Mouse (Mus musculus): Measurements from ENCODE around the gene Mnd1.

Mnd1 gene

DNA sequence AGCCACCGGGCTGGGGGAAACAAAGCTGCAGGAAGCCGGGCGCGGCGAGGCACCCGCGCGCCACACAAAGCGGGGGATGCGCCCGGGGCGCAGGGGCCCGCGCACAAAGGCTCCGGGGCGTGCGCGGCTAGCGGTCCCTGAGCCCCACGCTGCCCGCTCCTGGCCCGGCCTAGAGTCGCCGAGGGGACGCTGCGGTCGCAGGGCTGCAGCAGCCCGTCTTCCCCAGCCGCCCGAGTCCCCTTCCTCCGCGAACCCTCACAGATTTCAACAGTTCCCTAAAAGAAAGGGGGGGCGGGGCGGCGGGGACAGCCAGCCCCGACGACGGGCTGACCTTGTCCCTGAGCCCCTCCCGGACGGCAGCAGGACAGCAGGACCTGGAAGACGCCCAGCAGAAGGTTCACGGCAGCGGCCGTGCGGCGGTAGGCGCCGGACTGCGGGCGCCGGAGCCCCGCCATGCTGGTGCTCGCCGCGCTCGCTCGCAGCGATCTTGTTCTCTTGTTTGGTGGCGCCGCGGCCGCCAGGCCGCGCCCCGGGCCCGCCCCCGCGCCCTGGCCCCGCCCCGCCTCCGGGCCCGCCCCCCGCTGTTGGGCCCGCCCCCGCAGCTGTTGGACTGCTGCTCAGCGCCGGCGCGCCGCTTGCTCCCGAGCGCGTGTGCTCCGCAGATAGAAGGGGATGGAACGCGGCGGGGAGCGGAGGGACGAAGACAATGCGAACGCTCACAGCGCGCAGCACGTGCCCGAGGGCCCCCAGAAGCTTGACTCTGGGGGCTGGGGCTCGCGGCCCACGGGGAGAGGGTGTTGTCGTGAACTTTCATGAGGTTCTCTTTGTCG is 115.7 kb downstream of the Mnd1 start, which contains the start of gene Tmem131l:
Gene Tmem131l (minus strand): TSS at position 530 of the 830 bp plus-strand sequence.
- peak; percentile 79 for DNase-seq

DNA sequence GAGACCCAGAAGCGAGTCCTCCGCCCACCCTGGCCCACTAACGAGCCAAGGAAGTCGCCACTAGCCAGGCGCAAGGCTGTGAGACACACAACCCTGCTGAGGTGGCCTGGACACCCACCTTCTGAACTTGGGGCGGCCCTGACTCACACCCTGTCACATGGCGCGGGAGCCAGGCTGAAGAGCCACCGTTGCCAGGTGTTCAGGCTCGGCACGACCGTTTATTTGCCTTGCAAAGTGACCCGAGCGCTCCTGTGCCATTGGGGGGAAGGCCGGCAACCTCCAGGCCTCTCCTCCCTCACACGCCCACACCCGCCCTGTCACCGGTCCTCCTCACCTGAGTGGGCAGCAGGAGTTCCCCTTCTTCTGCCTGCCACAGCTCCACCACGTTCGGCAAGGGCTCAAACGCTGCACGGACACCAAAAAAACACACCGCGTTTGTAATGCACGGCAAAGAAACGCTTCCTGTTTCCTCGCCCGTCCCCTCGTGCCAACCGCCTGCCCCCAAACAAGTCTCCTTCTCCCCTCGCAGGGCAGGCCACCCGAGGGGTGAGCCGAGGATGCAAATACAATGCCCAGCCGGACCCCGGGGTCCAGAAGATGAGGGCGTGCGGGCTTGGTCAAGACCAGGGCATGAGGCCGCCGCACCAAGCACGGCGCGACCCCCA is 116.5 kb downstream of the Mnd1 start:
- DNase-seq, result peak; percentile 57

DNA sequence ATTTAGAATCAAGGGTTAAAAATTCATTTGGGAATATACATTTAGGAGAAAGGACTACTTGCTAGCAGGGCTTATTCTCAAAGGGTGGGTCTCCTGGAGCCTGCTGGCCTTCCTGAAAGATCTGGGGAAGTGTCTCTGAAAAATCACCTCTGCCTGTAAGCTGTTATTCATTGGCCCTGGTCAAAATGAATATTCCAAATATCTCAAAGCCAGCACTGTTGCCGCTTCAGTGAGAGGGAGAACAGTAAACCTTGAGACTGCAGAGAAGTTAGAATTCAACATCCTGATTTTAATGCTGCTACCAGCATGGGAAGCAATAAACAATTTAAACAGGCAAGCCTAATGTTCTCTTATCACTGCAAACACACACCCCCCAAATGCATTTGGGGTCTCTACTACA is 117.5 kb downstream of the Mnd1 start:
- no peak for DNase-seq

Data from cerebellum, adult 11-12 months (tissue).